Mouse (Mus musculus) cerebral cortex, adult 2 months (tissue): Measurements from ENCODE around the gene Actrt2.

Source experiments
- WGBS: fragments of 180-500 bp; shearing (Covaris S2); methylation state at CpG from one replicate; pipeline ENCODE4 v1.1.7; 2018; 5-methylcytosine and 5-hydroxymethylcytosine counted together

Actrt2 gene

DNA sequence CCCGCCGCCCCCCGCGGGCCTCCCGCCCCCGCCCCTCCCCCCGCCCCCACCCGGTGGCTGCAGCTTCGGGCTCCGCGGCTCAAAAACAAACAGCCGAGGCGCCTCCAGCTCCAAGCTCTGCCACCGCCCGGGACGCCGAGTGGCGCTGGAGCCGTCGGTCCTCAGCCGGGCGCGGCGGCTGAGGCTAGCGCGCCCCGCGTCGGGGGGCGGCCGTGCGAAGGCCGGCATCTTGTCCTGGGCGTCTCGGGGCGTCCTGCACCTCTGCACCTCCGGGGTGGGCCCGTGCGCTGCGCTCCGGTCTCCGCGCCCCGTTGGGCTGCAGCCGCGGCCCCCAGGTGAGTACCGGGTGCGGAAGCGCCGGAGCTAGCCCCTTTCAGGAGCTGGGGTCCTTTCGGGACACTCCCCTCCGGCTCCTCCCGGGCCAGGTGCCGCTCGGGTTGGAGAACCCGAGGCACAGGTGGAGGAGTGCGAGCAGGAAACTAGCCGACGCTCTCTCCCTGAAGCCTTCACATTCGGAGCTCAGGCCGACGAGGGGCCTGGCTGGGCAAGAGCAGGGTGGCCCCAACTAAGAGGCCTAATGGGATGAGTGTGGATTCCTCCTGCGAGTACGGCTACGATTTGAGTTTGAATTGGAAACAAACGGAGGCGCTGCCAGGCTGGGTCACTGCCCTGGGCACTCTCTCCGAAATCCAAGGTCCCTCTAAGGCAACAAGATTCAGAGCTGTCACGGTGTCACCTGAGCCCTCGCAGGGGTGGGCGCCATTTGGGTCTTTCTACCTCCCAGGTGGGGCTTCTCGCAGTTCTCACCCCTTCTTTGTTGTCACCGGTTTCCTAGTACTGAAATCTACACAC, 30.0 kb downstream of the Actrt2 start:
- WGBS = 4% methylated on average over 66 of the region's 73 CpGs

DNA sequence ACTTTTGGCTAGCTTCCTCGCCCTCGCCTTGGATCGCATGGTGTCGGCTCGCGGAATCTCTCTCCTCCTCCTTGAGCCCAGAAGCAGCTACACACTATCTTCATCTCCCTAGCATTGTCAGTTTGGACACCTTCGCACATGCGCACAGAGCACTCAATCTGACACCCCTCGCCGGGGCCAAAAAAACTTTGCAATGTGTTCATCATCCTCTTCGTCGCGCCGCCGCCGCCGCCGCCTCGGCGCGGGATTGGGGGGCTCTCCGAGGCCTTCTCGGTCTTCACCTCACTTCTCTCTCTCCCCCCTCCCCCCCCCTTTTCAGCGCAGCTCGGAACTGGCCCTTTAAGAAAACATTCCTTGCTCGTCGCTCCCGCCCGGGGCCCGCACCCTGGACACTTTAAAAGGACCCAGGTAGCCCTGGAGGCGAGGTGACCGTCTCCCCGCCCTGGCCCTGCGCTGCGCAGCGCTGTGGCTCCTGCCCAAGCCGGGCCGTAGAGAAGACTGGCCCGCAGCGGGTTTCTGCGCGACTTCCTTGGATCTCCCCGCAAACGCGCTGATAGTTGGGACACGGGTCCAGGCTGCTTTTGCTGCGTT, 30.9 kb downstream of the Actrt2 start, which contains the start of gene Prdm16:
Prdm16 (minus strand) TSS at position 153 of the 591 bp plus-strand sequence.
- WGBS = under 1% methylated on average over 47 of the region's 47 CpGs

GRCm38 (mm10) chr4:154636053-154636433, 31.6 kb downstream of the Actrt2 start:
- WGBS = 1% methylated on average over 30 of the region's 30 CpGs

GRCm38 (mm10) chr4:154635241-154636052, 32.2 kb downstream of the Actrt2 start:
- WGBS = under 1% methylated on average over 90 of the region's 94 CpGs

GRCm38 (mm10) chr4:154634470-154635240, 33.0 kb downstream of the Actrt2 start:
- 32% methylated on average over 44 of the region's 44 CpGs for WGBS

DNA sequence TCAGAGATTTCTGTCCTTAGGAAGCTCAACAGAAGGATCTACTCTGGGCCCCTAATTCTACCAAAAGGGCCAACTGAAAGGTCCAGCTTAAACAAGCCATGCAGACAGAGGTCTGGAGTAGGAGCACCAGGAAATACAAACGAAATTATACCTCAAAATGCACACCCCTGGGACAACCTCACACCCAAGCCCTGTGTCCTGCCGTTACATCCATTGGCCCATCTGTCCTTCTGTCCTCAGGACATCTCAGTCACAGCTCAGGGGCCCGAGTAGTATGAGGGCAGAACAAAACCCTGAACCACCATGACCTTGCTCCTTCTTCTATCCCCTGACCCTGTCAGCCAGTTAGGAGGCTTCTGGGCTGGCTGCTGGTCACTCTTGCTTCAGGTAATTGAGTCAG, 33.7 kb downstream of the Actrt2 start:
- 68% methylated on average over 3 of the region's 3 CpGs for WGBS

- 66% methylated on average over 14 of the region's 14 CpGs for WGBS
These were observed 34.6 kb downstream of the Actrt2 start for GRCm38 (mm10) chr4:154632800-154633764.

GRCm38 (mm10) chr4:154630763-154631162, 36.9 kb downstream of the Actrt2 start:
- WGBS = 67% methylated on average over 3 of the region's 3 CpGs

DNA sequence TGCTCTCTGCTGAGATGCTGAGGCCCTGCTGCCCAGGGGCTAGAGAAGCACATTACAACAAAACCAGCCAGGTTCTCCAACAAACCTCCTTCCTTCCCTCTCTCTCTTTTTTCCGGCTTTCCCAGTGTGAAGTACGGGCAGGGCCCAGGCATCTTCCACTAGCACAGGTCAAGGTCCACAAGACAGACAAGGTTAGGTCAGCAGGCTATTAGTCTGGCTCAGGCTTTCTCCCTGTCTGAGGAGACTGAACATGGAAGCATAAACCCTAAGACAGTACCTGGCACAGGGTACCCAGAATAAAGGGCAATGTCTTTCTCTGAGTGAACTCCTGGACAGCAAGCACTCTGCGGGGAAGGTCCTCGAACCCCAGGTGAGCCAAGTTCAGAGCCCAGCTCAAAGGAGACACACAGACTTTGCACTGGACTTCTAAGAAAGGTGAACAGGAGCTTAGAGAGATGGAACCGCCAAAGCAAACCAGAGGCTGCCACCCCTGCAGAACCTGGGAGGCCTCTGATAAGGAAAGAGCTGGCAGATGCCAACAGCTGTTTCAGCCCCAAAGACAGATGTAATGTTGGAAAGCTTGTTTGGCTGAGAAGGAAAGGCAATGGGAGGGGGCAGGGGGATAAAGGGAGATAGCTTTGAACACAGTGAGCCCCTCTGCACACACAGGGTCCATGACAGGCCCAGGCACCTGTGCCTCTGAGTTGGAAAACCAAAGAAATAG, 40.1 kb downstream of the Actrt2 start:
- WGBS = 88% methylated on average over 5 of the region's 5 CpGs

GRCm38 (mm10) chr4:154626282-154626681, 41.4 kb downstream of the Actrt2 start:
- 91% methylated on average over 2 of the region's 2 CpGs for WGBS

DNA sequence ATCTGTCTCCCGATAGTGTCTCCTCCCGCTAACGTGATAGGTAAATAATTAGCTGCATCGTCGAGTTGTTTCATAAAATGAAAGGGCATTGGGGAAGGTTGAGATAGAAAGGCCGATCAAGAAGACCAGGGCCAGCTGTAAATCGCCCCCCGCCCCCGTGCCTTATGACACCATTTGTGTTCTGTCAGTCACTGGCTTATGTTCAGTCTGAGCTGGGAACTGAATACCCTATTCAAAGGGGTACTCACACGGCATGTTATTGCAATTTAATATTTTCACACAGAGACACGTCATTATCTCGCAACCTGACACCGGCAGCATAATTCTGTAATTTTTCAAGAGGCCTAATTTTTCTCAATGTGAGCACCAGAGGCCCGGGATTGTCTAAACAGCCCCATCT, 42.0 kb downstream of the Actrt2 start:
- 79% methylated on average over 14 of the region's 14 CpGs for WGBS

GRCm38 (mm10) chr4:154623241-154623640, 44.4 kb downstream of the Actrt2 start:
- WGBS = 89% methylated on average over 3 of the region's 3 CpGs

DNA sequence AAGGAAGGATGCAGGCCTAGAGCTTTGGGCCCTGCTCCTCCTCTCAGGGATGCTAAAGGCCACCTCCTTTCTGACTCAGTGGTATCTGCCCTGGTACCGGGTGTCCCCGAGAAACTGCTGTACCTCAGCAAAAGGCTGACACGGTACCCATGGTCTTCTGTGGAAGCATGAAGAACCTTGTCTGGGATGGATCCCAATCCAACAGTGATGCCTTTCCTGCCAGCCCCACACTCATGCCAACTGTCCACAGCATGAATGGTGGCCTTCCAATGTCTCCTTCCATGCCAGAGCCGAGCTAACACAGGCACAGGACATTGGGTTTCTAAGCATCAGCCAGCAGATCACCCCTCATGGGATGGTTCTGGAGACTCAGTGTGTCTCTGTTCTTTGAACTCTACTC, 45.1 kb downstream of the Actrt2 start:
- WGBS = 92% methylated on average over 4 of the region's 4 CpGs
